Mouse (Mus musculus): ENCODE data around the gene Papola.

Papola gene

GRCm38 (mm10) chr12:105784196-105784999 is at the start of gene Papola:
Papola (plus strand) TSS chr12:105784694.
- peak; percentile 92 for DNase-seq

- no peak for DNase-seq
Observed at GRCm38 (mm10) chr12:105735226-105735888, 49.1 kb upstream of the Papola start.

- DNase-seq: no peak
Observed at GRCm38 (mm10) chr12:105735889-105736251, 48.6 kb upstream of the Papola start.

- no peak for DNase-seq
Observed at GRCm38 (mm10) chr12:105738316-105739096, 46.0 kb upstream of the Papola start.

- no peak for DNase-seq
Observed at GRCm38 (mm10) chr12:105739656-105740055, 44.8 kb upstream of the Papola start.

- no peak for DNase-seq
Observed at GRCm38 (mm10) chr12:105748114-105748513, 36.4 kb upstream of the Papola start.

- no peak for DNase-seq
Observed at GRCm38 (mm10) chr12:105753813-105754212, 30.7 kb upstream of the Papola start.

GRCm38 (mm10) chr12:105757816-105758497 is 26.5 kb upstream of the Papola start:
- DNase-seq: no peak

- DNase-seq: no peak
Observed at GRCm38 (mm10) chr12:105758911-105759310, 25.6 kb upstream of the Papola start.

GRCm38 (mm10) chr12:105759849-105760478 is 24.5 kb upstream of the Papola start:
- no peak for DNase-seq

- no peak for DNase-seq
Observed at GRCm38 (mm10) chr12:105761171-105761570, 23.3 kb upstream of the Papola start.

- DNase-seq: no peak
Observed at GRCm38 (mm10) chr12:105761629-105762028, 22.9 kb upstream of the Papola start.

- DNase-seq: no peak
Observed at GRCm38 (mm10) chr12:105769700-105770099, 14.8 kb upstream of the Papola start.

GRCm38 (mm10) chr12:105774871-105775270 is 9.6 kb upstream of the Papola start:
- DNase-seq: no peak

GRCm38 (mm10) chr12:105777651-105778050 is 6.8 kb upstream of the Papola start:
- DNase-seq: no peak

- DNase-seq: peak; percentile 75
Observed at GRCm38 (mm10) chr12:105785000-105785774, 693 bp downstream of the Papola start.

GRCm38 (mm10) chr12:105786113-105786512 is 1.6 kb downstream of the Papola start:
- no peak for DNase-seq

- no peak for DNase-seq
Observed at GRCm38 (mm10) chr12:105787626-105788025, 3.1 kb downstream of the Papola start.

- DNase-seq: no peak
Observed at GRCm38 (mm10) chr12:105789885-105790284, 5.4 kb downstream of the Papola start.

- DNase-seq: no peak
Observed at GRCm38 (mm10) chr12:105794896-105795295, 10.4 kb downstream of the Papola start.

- DNase-seq: no peak
Observed at GRCm38 (mm10) chr12:105798001-105798400, 13.5 kb downstream of the Papola start.

GRCm38 (mm10) chr12:105805790-105806189 is 21.3 kb downstream of the Papola start:
- no peak for DNase-seq
